Mouse (Mus musculus) heart, embryonic 14.5 days (tissue): ENCODE results near the gene Efnb2. TPM values are rescaled to one million over a fixed set of nuclear protein-coding genes. Genes with fewer than 3 reads are reported as not detected.

ENCODE experiments used
- ATAC-seq: fragments of 200-750 bp; cut with Nextera tagmentation; 2 replicates; pipeline ENCODE4 v1.8.0; 2017; ENCODE audit warnings: low read depth, moderate TSS enrichment; ENCODE audit not compliant: insufficient number of reproducible peaks, insufficient read depth, low FRiP score
- H3K27ac ChIP-seq, 2 experiments: fragments of 200-500 bp in 1 of 2; fragments of 300-500 bp in 1 of 2; sonication (generic) in 1 of 2; replicated peaks in 1 of 2; 2 replicates each; pipeline ENCODE4 v1.5.1; 2012 to 2014; ENCODE audit warnings: low read depth in 2 of 2, low read length in 2 of 2, control low read depth in 1 of 2, mild to moderate bottlenecking in 1 of 2, mixed read lengths in 1 of 2; ENCODE audit not compliant: control insufficient read depth in 1 of 2, insufficient read depth in 1 of 2
- H3K27me3 ChIP-seq: fragments of 300-500 bp; sonication (generic); 2 replicates; pipeline ENCODE4 v1.6.1; 2014; ENCODE audit warnings: mild to moderate bottlenecking, low read length, control low read depth; ENCODE audit not compliant: control insufficient read depth, insufficient read depth
- H3K36me3 ChIP-seq: fragments of 300-500 bp; sonication (generic); 2 replicates; pipeline ENCODE4 v1.6.1; 2014; ENCODE audit warnings: mild to moderate bottlenecking, control low read depth, low read length, mixed read lengths; ENCODE audit not compliant: control insufficient read depth, insufficient read depth
- H3K4me1 ChIP-seq, 2 experiments: fragments of 200-500 bp in 1 of 2; fragments of 300-500 bp in 1 of 2; sonication (generic) in 1 of 2; 2 replicates each; pipeline ENCODE4 v1.6.1; 2012 to 2014; ENCODE audit warnings: low read length in 2 of 2, control low read depth in 1 of 2, mixed read lengths in 1 of 2; ENCODE audit not compliant: control insufficient read depth in 2 of 2, insufficient read depth in 2 of 2
- H3K4me2 ChIP-seq: fragments of 300-500 bp; sonication (generic); 2 replicates; pipeline ENCODE4 v1.6.1; 2014; ENCODE audit warnings: mild to moderate bottlenecking, low read length
- H3K4me3 ChIP-seq, 2 experiments: fragments of 200-500 bp in 1 of 2; fragments of 300-500 bp in 1 of 2; sonication (generic) in 1 of 2; 2 replicates each; pipeline ENCODE4 v1.5.1; 2012 to 2014; ENCODE audit warnings: low read length in 2 of 2, mild to moderate bottlenecking in 2 of 2, control low read depth in 1 of 2, low read depth in 1 of 2, moderate library complexity in 1 of 2; ENCODE audit not compliant: control insufficient read depth in 1 of 2, insufficient read depth in 1 of 2
- H3K9ac ChIP-seq: fragments of 300-500 bp; sonication (generic); 2 replicates; pipeline ENCODE4 v1.6.1; 2014; ENCODE audit warnings: mild to moderate bottlenecking, low read length
- H3K9me3 ChIP-seq: fragments of 300-500 bp; sonication (generic); 2 replicates; pipeline ENCODE4 v1.6.1; 2016; ENCODE audit warnings: low read length, control low read depth; ENCODE audit not compliant: control insufficient read depth
- WGBS: fragments of 180-500 bp; shearing (Covaris S2); extraction: QIAGEN DNeasy Blood & Tissue Kit; methylation state at CpG from one replicate; pipeline ENCODE4 v1.1.7; 2014; 5-methylcytosine and 5-hydroxymethylcytosine counted together
- polyA plus RNA-seq: library from polyadenylated mRNA; unstranded; fragments of >200 nt; fragmentation: Nextera tagmentation; extraction: Ambion mirVana; gene quantifications from 2 replicates; pipeline ENCODE4 v1.2.1, GENCODE M21; 2014

Gene Efnb2
- polyA plus RNA-seq, 1 experiment from 2014 or later = 18.7 TPM

DNA sequence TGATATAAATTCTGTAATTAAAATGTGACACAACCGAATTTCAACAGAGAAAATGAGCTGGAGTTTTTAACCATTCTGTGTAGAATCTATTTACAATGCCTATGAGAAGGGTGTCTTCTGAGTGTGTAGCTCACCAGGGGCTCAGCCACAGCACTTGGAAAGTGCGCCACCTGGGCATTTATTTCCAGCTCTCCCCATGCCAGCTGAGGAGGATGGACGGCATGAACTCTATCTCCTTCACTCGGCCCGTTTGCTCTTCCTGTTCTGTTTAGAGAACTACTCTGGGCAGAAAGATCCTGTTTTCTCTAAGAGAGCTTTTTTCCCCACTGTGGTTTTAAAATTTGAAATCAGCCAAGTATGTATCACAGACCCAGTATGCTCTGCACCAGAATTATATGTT lies 7.7 kb downstream of the Efnb2 start:
- WGBS = 56% methylated on average over 5 of the region's 5 CpGs
- no peaks in the 10 kb centered on the region for H3K36me3 ChIP-seq
- H3K4me1 ChIP-seq = peaks cover 32 to 61% of the 10 kb centered on the region in 2 experiments
- no peak overlapping the region; the same call in 1 of the 2 replicates for H3K9ac ChIP-seq
- H3K4me3 ChIP-seq = no peak overlapping the region
- peak overlapping the region; percentile 86 for H3K4me2 ChIP-seq
- no peak for ATAC-seq
- H3K9me3 ChIP-seq = no peaks in the 10 kb centered on the region
- no peaks in the 10 kb centered on the region for H3K27me3 ChIP-seq
- H3K27ac ChIP-seq = no peak overlapping the region

DNA sequence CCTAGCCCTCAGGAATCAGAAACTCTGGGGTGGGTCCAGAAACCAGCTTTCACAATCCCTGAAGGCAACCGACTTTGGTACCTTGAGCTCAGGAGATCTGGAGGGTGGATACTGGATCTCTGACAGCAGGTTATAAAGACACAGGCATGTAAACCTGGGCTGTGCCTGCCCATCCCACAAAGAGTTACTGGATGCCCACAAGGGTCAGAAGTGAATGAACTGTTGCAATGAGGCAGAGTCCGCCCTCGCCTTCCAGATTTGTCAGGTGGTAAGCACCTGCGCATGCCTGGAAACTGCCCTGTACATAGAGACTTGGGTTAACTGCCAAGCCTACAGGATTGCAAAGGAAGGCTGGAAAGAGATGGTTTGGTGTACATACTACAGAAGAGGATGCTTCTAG lies 8.7 kb downstream of the Efnb2 start:
- Histone ChIP-seq H3K9ac (no peak overlapping the region), H3K27ac (no peak overlapping the region), H3K36me3 (no peaks in the 10 kb centered on the region), H3K4me2 (no peak overlapping the region), H3K9me3 (no peaks in the 10 kb centered on the region), H3K4me3 (no peak overlapping the region), H3K27me3 (no peaks in the 10 kb centered on the region), H3K4me1 (peaks cover 35 to 60% of the 10 kb centered on the region in 2 experiments)
- WGBS = 87% methylated on average over 4 of the region's 4 CpGs
- no peak for ATAC-seq

- Histone ChIP-seq H3K4me3 (no peak overlapping the region), H3K9me3 (no peaks in the 10 kb centered on the region), H3K36me3 (no peaks in the 10 kb centered on the region), H3K9ac (no peak overlapping the region; the same call in 1 of the 2 replicates), H3K4me1 (peaks cover 25 to 40% of the 10 kb centered on the region in 2 experiments), H3K27ac (peak overlapping the region in 1 of 2 experiments; percentile 15; a peak in 2 of 4 replicates), H3K27me3 (no peaks in the 10 kb centered on the region), H3K4me2 (no peak overlapping the region)
- WGBS = 59% methylated on average over 8 of the region's 8 CpGs
- no peak for ATAC-seq
Observed at GRCm38 (mm10) chr8:8649944-8650343, 11.1 kb downstream of the Efnb2 start.

DNA sequence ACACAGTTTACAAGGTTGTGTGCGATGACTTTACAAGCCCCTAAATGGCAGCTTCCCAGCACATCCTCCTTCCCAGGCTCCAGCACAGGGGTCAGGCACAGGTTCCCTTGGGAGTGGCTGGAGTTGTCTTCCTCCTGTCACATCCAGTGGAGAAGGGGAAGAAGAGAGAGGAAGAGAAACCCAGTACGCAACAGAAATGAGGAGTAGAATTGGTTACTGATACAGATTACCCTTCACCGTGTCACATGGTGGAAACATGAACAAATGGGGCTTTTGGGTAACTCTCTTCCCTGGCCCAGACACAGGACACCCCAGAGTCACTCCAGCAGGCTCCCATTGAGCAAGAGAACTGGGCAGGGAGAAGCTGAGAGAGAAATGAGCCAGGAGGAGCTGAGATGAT lies 11.5 kb downstream of the Efnb2 start:
- H3K27ac ChIP-seq = peak overlapping the region in 1 of 2 experiments; percentile 15; a peak in 2 of 4 replicates
- H3K9ac ChIP-seq = no peak overlapping the region
- H3K4me1 ChIP-seq = peaks cover 22 to 39% of the 10 kb centered on the region in 2 experiments
- no peaks in the 10 kb centered on the region for H3K9me3 ChIP-seq
- H3K36me3 ChIP-seq = no peaks in the 10 kb centered on the region
- H3K27me3 ChIP-seq = no peaks in the 10 kb centered on the region
- H3K4me2 ChIP-seq = no peak overlapping the region
- ATAC-seq = no peak
- WGBS = 84% methylated on average over 3 of the region's 3 CpGs
- H3K4me3 ChIP-seq = no peak overlapping the region

GRCm38 (mm10) chr8:8648686-8649085 lies 12.4 kb downstream of the Efnb2 start:
- Histone ChIP-seq H3K36me3 (no peaks in the 10 kb centered on the region), H3K9me3 (no peaks in the 10 kb centered on the region), H3K27ac (no peak overlapping the region), H3K4me3 (no peak overlapping the region), H3K27me3 (no peaks in the 10 kb centered on the region), H3K9ac (no peak overlapping the region), H3K4me2 (no peak overlapping the region), H3K4me1 (peaks cover 19 to 36% of the 10 kb centered on the region in 2 experiments)
- no peak for ATAC-seq
- 62% methylated on average over 7 of the region's 7 CpGs for WGBS

DNA sequence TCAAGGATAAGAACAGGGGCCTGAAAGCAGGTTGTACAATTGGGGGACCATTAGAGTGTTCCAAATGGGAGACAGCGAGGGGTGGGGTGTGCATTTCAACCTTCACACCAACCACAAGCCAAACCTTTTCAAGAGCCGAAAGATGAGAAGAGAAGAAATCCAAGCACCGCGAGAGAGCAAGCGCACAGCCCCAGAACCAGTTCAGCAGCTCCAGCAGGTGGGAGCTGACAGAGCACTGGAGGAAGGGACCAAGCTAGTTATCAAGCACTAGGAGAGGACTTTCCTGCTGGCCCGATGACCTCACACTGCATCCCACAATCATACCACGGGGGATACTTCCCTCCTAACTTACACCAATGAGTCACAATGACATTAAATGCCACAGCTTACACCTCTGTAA lies 13.2 kb downstream of the Efnb2 start:
- H3K4me3 ChIP-seq = no peak overlapping the region
- H3K9me3 ChIP-seq = no peaks in the 10 kb centered on the region
- H3K4me2 ChIP-seq = no peak overlapping the region
- no peak overlapping the region for H3K27ac ChIP-seq
- H3K27me3 ChIP-seq = no peaks in the 10 kb centered on the region
- no peaks in the 10 kb centered on the region for H3K36me3 ChIP-seq
- 67% methylated on average over 7 of the region's 7 CpGs for WGBS
- H3K9ac ChIP-seq = no peak overlapping the region
- no peak for ATAC-seq
- H3K4me1 ChIP-seq = peaks cover 18 to 32% of the 10 kb centered on the region in 2 experiments

DNA sequence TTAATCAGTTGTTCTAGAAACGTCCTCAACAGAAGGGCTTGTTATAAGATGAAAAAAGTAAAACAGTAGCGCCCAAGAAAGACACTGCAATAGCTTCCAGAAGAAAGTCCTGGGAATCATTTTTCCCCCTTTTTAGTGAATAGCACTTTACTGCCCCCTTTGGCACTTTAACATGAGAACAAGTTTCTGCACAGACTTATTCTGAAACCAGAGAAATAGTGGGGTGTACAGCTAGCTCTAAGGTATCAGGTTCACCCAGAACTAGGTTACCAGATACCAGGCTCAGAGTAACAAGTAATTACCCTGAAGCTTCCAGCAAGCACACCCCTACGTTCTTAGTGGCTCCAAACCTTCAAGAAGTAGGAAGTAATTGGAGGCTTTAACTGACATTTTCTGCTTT lies 13.7 kb downstream of the Efnb2 start:
- Histone ChIP-seq H3K27me3 (no peaks in the 10 kb centered on the region), H3K4me2 (no peak overlapping the region), H3K4me3 (no peak overlapping the region), H3K27ac (no peak overlapping the region), H3K4me1 (peaks cover 17 to 32% of the 10 kb centered on the region in 2 experiments), H3K36me3 (no peaks in the 10 kb centered on the region), H3K9me3 (no peaks in the 10 kb centered on the region), H3K9ac (no peak overlapping the region)
- no peak for ATAC-seq
- WGBS = 73% methylated on average over 3 of the region's 3 CpGs

- WGBS = 68% methylated on average over 11 of the region's 11 CpGs
- H3K4me3 ChIP-seq = no peak overlapping the region
- H3K9me3 ChIP-seq = no peaks in the 10 kb centered on the region
- no peak overlapping the region for H3K9ac ChIP-seq
- H3K4me2 ChIP-seq = no peak overlapping the region
- no peaks in the 10 kb centered on the region for H3K27me3 ChIP-seq
- no peak overlapping the region for H3K27ac ChIP-seq
- H3K4me1 ChIP-seq = peaks cover 11 to 19% of the 10 kb centered on the region in 2 experiments
- ATAC-seq = no peak
- H3K36me3 ChIP-seq = no peaks in the 10 kb centered on the region
Observed at GRCm38 (mm10) chr8:8644160-8644915, 16.7 kb downstream of the Efnb2 start.
